Mouse (Mus musculus) neural tube, embryonic 15.5 days (tissue): ENCODE measurements around the gene Zc3h7b. TPM values are rescaled to one million over a fixed set of nuclear protein-coding genes. Genes with fewer than 3 reads are reported as not detected.
"Not testable (repeated sequence)": the region's sequence is repeated elsewhere in the genome, so short reads cannot be mapped to it uniquely, and the experiment has no call there.

Experiments
- ATAC-seq: fragments of 200-750 bp; cut with Nextera tagmentation; 2 replicates; pipeline ENCODE4 v1.8.0; 2017; ENCODE audit warnings: mild to moderate bottlenecking, moderate TSS enrichment, moderate library complexity; ENCODE audit not compliant: low FRiP score
- H3K27ac ChIP-seq: fragments of 300-500 bp; sonication (generic); replicated peaks from 2 replicates; pipeline ENCODE4 v1.5.1; 2015; ENCODE audit warnings: mild to moderate bottlenecking, inconsistent platforms
- H3K27me3 ChIP-seq: fragments of 300-500 bp; sonication (generic); replicated peaks from 2 replicates; pipeline ENCODE4 v1.6.1; 2015; ENCODE audit warnings: inconsistent platforms
- H3K36me3 ChIP-seq: fragments of 300-500 bp; sonication (generic); 2 replicates; pipeline ENCODE4 v1.6.1; 2015; ENCODE audit warnings: inconsistent platforms
- H3K4me1 ChIP-seq: fragments of 300-500 bp; sonication (generic); 2 replicates; pipeline ENCODE4 v1.6.1; 2015; ENCODE audit warnings: inconsistent platforms
- H3K4me2 ChIP-seq: fragments of 300-500 bp; sonication (generic); 2 replicates; pipeline ENCODE4 v1.6.1; 2015; ENCODE audit warnings: inconsistent platforms, mild to moderate bottlenecking, moderate library complexity
- H3K4me3 ChIP-seq: fragments of 300-500 bp; sonication (generic); replicated peaks from 2 replicates; pipeline ENCODE4 v1.5.1; 2015; ENCODE audit warnings: mild to moderate bottlenecking, inconsistent platforms
- H3K9ac ChIP-seq: fragments of 300-500 bp; sonication (generic); replicated peaks from 2 replicates; pipeline ENCODE4 v1.6.1; 2015; ENCODE audit warnings: mild to moderate bottlenecking, inconsistent platforms
- H3K9me3 ChIP-seq: fragments of 300-500 bp; sonication (generic); replicated peaks from 2 replicates; pipeline ENCODE4 v1.6.1; 2016; ENCODE audit warnings: inconsistent platforms
- WGBS: fragments of 180-500 bp; shearing (Covaris S2); methylation state at CpG from one replicate; pipeline ENCODE4 v1.1.7; 2015; ENCODE audit warnings: mixed read lengths; 5-methylcytosine and 5-hydroxymethylcytosine counted together
- polyA plus RNA-seq: library from polyadenylated mRNA; unstranded; fragments of >200 nt; fragmentation: Nextera tagmentation; extraction: Ambion mirVana; gene quantifications from 2 replicates; pipeline ENCODE4 v1.2.1, GENCODE M21; 2015

Gene Zc3h7b
- polyA plus RNA-seq, 1 experiment from 2014 or later: 41.7 TPM

GRCm38 (mm10) chr15:81742368-81742767 is 2.5 kb upstream of the Zc3h7b start:
- ATAC-seq, H3K27me3 ChIP-seq, H3K27ac ChIP-seq, H3K4me2 ChIP-seq, H3K9me3 ChIP-seq, H3K36me3 ChIP-seq, H3K4me3 ChIP-seq, H3K9ac ChIP-seq: not testable (repeated sequence)
- H3K4me1 ChIP-seq: peaks cover 20% of the 10 kb centered on the region
- 34% methylated on average over 2 of the region's 2 CpGs for WGBS

- peaks cover 31% of the 10 kb centered on the region for H3K4me1 ChIP-seq
- WGBS: under 1% methylated on average over 31 of the region's 33 CpGs
Measured at GRCm38 (mm10) chr15:81745601-81746114, 801 bp downstream of the Zc3h7b start.

GRCm38 (mm10) chr15:81749742-81750141 is 4.9 kb downstream of the Zc3h7b start:
- Histone ChIP-seq H3K9ac (no peak overlapping the region), H3K4me2 (no peak overlapping the region; the same call in 1 of the 2 replicates), H3K36me3 (no peaks in the 10 kb centered on the region), H3K27ac (peak overlapping the region; percentile 61; the same call in 1 of the 2 replicates), H3K4me3 (no peak overlapping the region), H3K9me3 (no peaks in the 10 kb centered on the region), H3K27me3 (no peaks in the 10 kb centered on the region), H3K4me1 (peaks cover 23% of the 10 kb centered on the region)
- 30% methylated on average over 14 of the region's 14 CpGs for WGBS
- no peak for ATAC-seq

More at GRCm38 (mm10) chr15:81745601-81746114, 801 bp downstream of the Zc3h7b start:
- Histone ChIP-seq H3K27me3 (no peaks in the 10 kb centered on the region), H3K27ac (peak overlapping the region; percentile 92), H3K9me3 (no peaks in the 10 kb centered on the region), H3K4me3 (peak overlapping the region; percentile 96), H3K36me3 (no peaks in the 10 kb centered on the region), H3K9ac (peak overlapping the region; percentile 96), H3K4me2 (peak overlapping the region; percentile 79)
- peak; percentile 81 for ATAC-seq

- Histone ChIP-seq H3K27me3 (no peaks in the 10 kb centered on the region), H3K4me3 (no peak overlapping the region), H3K9me3 (no peaks in the 10 kb centered on the region), H3K27ac (no peak overlapping the region), H3K4me1 (peaks cover 15% of the 10 kb centered on the region), H3K36me3 (no peaks in the 10 kb centered on the region), H3K4me2 (no peak overlapping the region), H3K9ac (no peak overlapping the region)
- WGBS: 95% methylated on average over 9 of the region's 9 CpGs
- ATAC-seq: no peak
Measured at GRCm38 (mm10) chr15:81753669-81754068, 8.8 kb downstream of the Zc3h7b start.

- no peak overlapping the region for H3K27ac ChIP-seq
- no peaks in the 10 kb centered on the region for H3K27me3 ChIP-seq
- WGBS: 74% methylated on average over 5 of the region's 5 CpGs
- H3K9ac ChIP-seq: no peak overlapping the region
- no peak overlapping the region for H3K4me3 ChIP-seq
- no peak overlapping the region for H3K4me2 ChIP-seq
- H3K4me1 ChIP-seq: peaks cover 13% of the 10 kb centered on the region
- no peaks in the 10 kb centered on the region for H3K9me3 ChIP-seq
- H3K36me3 ChIP-seq: no peaks in the 10 kb centered on the region
- no peak for ATAC-seq
Measured at GRCm38 (mm10) chr15:81758701-81759100, 13.8 kb downstream of the Zc3h7b start.

- 91% methylated on average over 3 of the region's 3 CpGs for WGBS
- H3K4me2 ChIP-seq: no peak overlapping the region
- H3K27me3 ChIP-seq: no peaks in the 10 kb centered on the region
- no peak overlapping the region for H3K4me3 ChIP-seq
- ATAC-seq: no peak
- no peaks in the 10 kb centered on the region for H3K9me3 ChIP-seq
- no peaks in the 10 kb centered on the region for H3K36me3 ChIP-seq
- no peak overlapping the region for H3K9ac ChIP-seq
- H3K4me1 ChIP-seq: peaks cover 13% of the 10 kb centered on the region
- H3K27ac ChIP-seq: no peak overlapping the region
Measured at GRCm38 (mm10) chr15:81759542-81759941, 14.7 kb downstream of the Zc3h7b start.

GRCm38 (mm10) chr15:81760361-81761079 is 15.7 kb downstream of the Zc3h7b start:
- H3K9ac ChIP-seq: no peak overlapping the region
- no peaks in the 10 kb centered on the region for H3K36me3 ChIP-seq
- H3K4me2 ChIP-seq: no peak overlapping the region
- ATAC-seq: no peak
- H3K27me3 ChIP-seq: no peaks in the 10 kb centered on the region
- H3K9me3 ChIP-seq: no peaks in the 10 kb centered on the region
- no peak overlapping the region for H3K4me3 ChIP-seq
- 96% methylated on average over 5 of the region's 5 CpGs for WGBS
- H3K27ac ChIP-seq: no peak overlapping the region
- peaks cover 13% of the 10 kb centered on the region for H3K4me1 ChIP-seq

GRCm38 (mm10) chr15:81761381-81761780 is 16.5 kb downstream of the Zc3h7b start:
- no peak overlapping the region for H3K4me3 ChIP-seq
- H3K36me3 ChIP-seq: no peaks in the 10 kb centered on the region
- no peak overlapping the region for H3K4me2 ChIP-seq
- H3K9me3 ChIP-seq: no peaks in the 10 kb centered on the region
- no peaks in the 10 kb centered on the region for H3K27me3 ChIP-seq
- no peak overlapping the region for H3K27ac ChIP-seq
- no peak for ATAC-seq
- 88% methylated on average over 7 of the region's 7 CpGs for WGBS
- peaks cover 13% of the 10 kb centered on the region for H3K4me1 ChIP-seq
- H3K9ac ChIP-seq: no peak overlapping the region

GRCm38 (mm10) chr15:81761959-81762358 is 17.1 kb downstream of the Zc3h7b start:
- H3K9ac ChIP-seq: no peak overlapping the region
- no peak overlapping the region for H3K4me2 ChIP-seq
- no peak overlapping the region for H3K4me3 ChIP-seq
- no peaks in the 10 kb centered on the region for H3K9me3 ChIP-seq
- WGBS: 92% methylated on average over 3 of the region's 3 CpGs
- no peaks in the 10 kb centered on the region for H3K27me3 ChIP-seq
- no peak overlapping the region for H3K27ac ChIP-seq
- no peaks in the 10 kb centered on the region for H3K36me3 ChIP-seq
- H3K4me1 ChIP-seq: peaks cover 13% of the 10 kb centered on the region
- no peak for ATAC-seq

GRCm38 (mm10) chr15:81764573-81764972 is 19.7 kb downstream of the Zc3h7b start:
- WGBS: 86% methylated on average over 6 of the region's 6 CpGs
- peaks cover 2% of the 10 kb centered on the region; the same call in 1 of the 2 replicates for H3K4me1 ChIP-seq

GRCm38 (mm10) chr15:81765651-81766050 is 20.8 kb downstream of the Zc3h7b start:
- no peaks in the 10 kb centered on the region for H3K9me3 ChIP-seq
- H3K4me3 ChIP-seq: no peak overlapping the region
- H3K4me1 ChIP-seq: no peaks in the 10 kb centered on the region
- peaks cover 24% of the 10 kb centered on the region for H3K36me3 ChIP-seq
- H3K27me3 ChIP-seq: no peaks in the 10 kb centered on the region
- H3K9ac ChIP-seq: no peak overlapping the region
- H3K27ac ChIP-seq: no peak overlapping the region
- no peak for ATAC-seq
- WGBS: 82% methylated on average over 9 of the region's 9 CpGs
- H3K4me2 ChIP-seq: no peak overlapping the region

More at GRCm38 (mm10) chr15:81764573-81764972, 19.7 kb downstream of the Zc3h7b start:
- no peak for ATAC-seq
- H3K36me3 ChIP-seq: peaks cover 14% of the 10 kb centered on the region
- H3K27me3 ChIP-seq: no peaks in the 10 kb centered on the region
- H3K27ac ChIP-seq: no peak overlapping the region
- H3K4me2 ChIP-seq: no peak overlapping the region
- H3K9me3 ChIP-seq: no peaks in the 10 kb centered on the region
- no peak overlapping the region for H3K4me3 ChIP-seq
- H3K9ac ChIP-seq: no peak overlapping the region

- 89% methylated on average over 5 of the region's 5 CpGs for WGBS
- Histone ChIP-seq H3K9ac (no peak overlapping the region), H3K4me2 (no peak overlapping the region), H3K9me3 (no peaks in the 10 kb centered on the region), H3K4me1 (no peaks in the 10 kb centered on the region), H3K27me3 (no peaks in the 10 kb centered on the region), H3K36me3 (peaks cover 26% of the 10 kb centered on the region), H3K27ac (no peak overlapping the region), H3K4me3 (no peak overlapping the region)
- no peak for ATAC-seq
Measured at GRCm38 (mm10) chr15:81766439-81766838, 21.6 kb downstream of the Zc3h7b start.
